Mouse (Mus musculus): ENCODE results near the gene Epb41l1. TPM values are rescaled to one million over a fixed set of nuclear protein-coding genes. Genes with fewer than 3 reads are reported as not detected.

Gene Epb41l1
- total RNA-seq, 1 experiment from 2014 or later, result 0.70 TPM

- ATAC-seq (ENCODE audit: extremely low read depth, insufficient number of reproducible peaks, low FRiP score, poor library complexity, severe bottlenecking), result no peak
Measured at GRCm38 (mm10) chr2:156476748-156477151, 56.0 kb downstream of the Epb41l1 start.

GRCm38 (mm10) chr2:156478046-156478690, 57.5 kb downstream of the Epb41l1 start:
- ATAC-seq (ENCODE audit: extremely low read depth, insufficient number of reproducible peaks, low FRiP score, poor library complexity, severe bottlenecking), result no peak

GRCm38 (mm10) chr2:156479833-156480232, 59.1 kb downstream of the Epb41l1 start:
- ATAC-seq (ENCODE audit: extremely low read depth, insufficient number of reproducible peaks, low FRiP score, poor library complexity, severe bottlenecking), result no peak

- ATAC-seq (ENCODE audit: extremely low read depth, insufficient number of reproducible peaks, low FRiP score, poor library complexity, severe bottlenecking), result no peak
Measured at GRCm38 (mm10) chr2:156480267-156480666, 59.6 kb downstream of the Epb41l1 start.

GRCm38 (mm10) chr2:156482299-156482698, 61.6 kb downstream of the Epb41l1 start:
- ATAC-seq (ENCODE audit: extremely low read depth, insufficient number of reproducible peaks, low FRiP score, poor library complexity, severe bottlenecking), result peak; percentile 31; the same call in 1 of the 2 replicates

- no peak for ATAC-seq (ENCODE audit: extremely low read depth, insufficient number of reproducible peaks, low FRiP score, poor library complexity, severe bottlenecking)
Measured at GRCm38 (mm10) chr2:156482764-156483163, 62.1 kb downstream of the Epb41l1 start.

- ATAC-seq (ENCODE audit: extremely low read depth, insufficient number of reproducible peaks, low FRiP score, poor library complexity, severe bottlenecking), result no peak
Measured at GRCm38 (mm10) chr2:156483204-156483603, 62.5 kb downstream of the Epb41l1 start.

- ATAC-seq (ENCODE audit: extremely low read depth, insufficient number of reproducible peaks, low FRiP score, poor library complexity, severe bottlenecking), result no peak
Measured at GRCm38 (mm10) chr2:156486086-156486751, 65.5 kb downstream of the Epb41l1 start.

GRCm38 (mm10) chr2:156487589-156488160, 67.0 kb downstream of the Epb41l1 start:
- no peak for ATAC-seq (ENCODE audit: extremely low read depth, insufficient number of reproducible peaks, low FRiP score, poor library complexity, severe bottlenecking)

- ATAC-seq (ENCODE audit: extremely low read depth, insufficient number of reproducible peaks, low FRiP score, poor library complexity, severe bottlenecking), result no peak
Measured at GRCm38 (mm10) chr2:156488166-156488814, 67.6 kb downstream of the Epb41l1 start.

- ATAC-seq (ENCODE audit: extremely low read depth, insufficient number of reproducible peaks, low FRiP score, poor library complexity, severe bottlenecking), result no peak
Measured at GRCm38 (mm10) chr2:156490176-156490575, 69.5 kb downstream of the Epb41l1 start.

GRCm38 (mm10) chr2:156491796-156492195, 71.1 kb downstream of the Epb41l1 start:
- no peak for ATAC-seq (ENCODE audit: extremely low read depth, insufficient number of reproducible peaks, low FRiP score, poor library complexity, severe bottlenecking)

- no peak for ATAC-seq (ENCODE audit: extremely low read depth, insufficient number of reproducible peaks, low FRiP score, poor library complexity, severe bottlenecking)
Measured at GRCm38 (mm10) chr2:156493766-156494165, 73.1 kb downstream of the Epb41l1 start.

- ATAC-seq (ENCODE audit: extremely low read depth, insufficient number of reproducible peaks, low FRiP score, poor library complexity, severe bottlenecking), result no peak
Measured at GRCm38 (mm10) chr2:156494465-156494864, 73.8 kb downstream of the Epb41l1 start.

- ATAC-seq (ENCODE audit: extremely low read depth, insufficient number of reproducible peaks, low FRiP score, poor library complexity, severe bottlenecking), result no peak
Measured at GRCm38 (mm10) chr2:156494875-156495274, 74.2 kb downstream of the Epb41l1 start.

GRCm38 (mm10) chr2:156496816-156497566, 76.3 kb downstream of the Epb41l1 start:
- ATAC-seq (ENCODE audit: extremely low read depth, insufficient number of reproducible peaks, low FRiP score, poor library complexity, severe bottlenecking), result no peak

GRCm38 (mm10) chr2:156497915-156498314, 77.2 kb downstream of the Epb41l1 start:
- ATAC-seq (ENCODE audit: extremely low read depth, insufficient number of reproducible peaks, low FRiP score, poor library complexity, severe bottlenecking), result no peak

- no peak for ATAC-seq (ENCODE audit: extremely low read depth, insufficient number of reproducible peaks, low FRiP score, poor library complexity, severe bottlenecking)
Measured at GRCm38 (mm10) chr2:156501025-156501424, 80.3 kb downstream of the Epb41l1 start.

GRCm38 (mm10) chr2:156505533-156505932, 84.8 kb downstream of the Epb41l1 start:
- ATAC-seq (ENCODE audit: extremely low read depth, insufficient number of reproducible peaks, low FRiP score, poor library complexity, severe bottlenecking), result no peak

Measured in neutrophil, adult 5-6 weeks (primary cell).